Mouse (Mus musculus): ENCODE data around the gene Olfr211. TPM values are rescaled to one million over a fixed set of nuclear protein-coding genes. Genes with fewer than 3 reads are reported as not detected.
"Not testable (repeated sequence)": the region's sequence is repeated elsewhere in the genome, so short reads cannot be mapped to it uniquely, and the experiment has no call there.

The Olfr211 gene
- polyA plus RNA-seq, 1 experiment from 2014 or later = not detected

DNA sequence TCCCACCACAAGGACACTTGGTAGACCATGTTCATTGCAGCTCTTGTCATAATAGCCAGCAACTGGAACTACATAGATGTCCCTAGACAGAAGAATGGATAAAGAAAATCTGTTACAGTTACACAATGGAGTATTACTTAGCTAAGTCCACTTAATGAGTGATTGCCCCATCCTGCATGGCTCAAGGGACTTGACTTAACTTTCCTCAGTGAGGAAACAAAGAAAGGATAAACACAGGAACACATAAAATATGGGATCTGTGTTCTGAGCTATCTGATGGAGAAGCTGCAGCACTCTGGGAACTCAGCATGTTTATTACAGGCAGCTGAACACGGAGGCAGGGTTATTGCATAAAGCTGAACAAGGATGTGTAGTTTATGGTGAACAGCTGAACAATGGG lies 3.8 kb upstream of the Olfr211 start:
- Histone ChIP-seq H3K4me3 (ENCODE audit: low read length) (no peak overlapping the region), H3K9me3 (ENCODE audit: low read length) (no peaks in the 10 kb centered on the region), H3K4me2 (replicated peaks; ENCODE audit: low read depth, low read length) (no peak overlapping the region), H3K27ac (ENCODE audit: low read length) (no peak overlapping the region), H3K36me3 (ENCODE audit: insufficient read depth, low read length) (no peaks in the 10 kb centered on the region), H3K4me1 (ENCODE audit: insufficient read depth, low read length) (no peaks in the 10 kb centered on the region), H3K27me3 (ENCODE audit: insufficient read depth, low read length) (no peaks in the 10 kb centered on the region), H3K9ac (replicated peaks; ENCODE audit: low read length) (no peak overlapping the region)
- 76% methylated on average over 1 of the region's 1 CpGs for WGBS
- no peak for ATAC-seq (ENCODE audit: low FRiP score, low TSS enrichment)

DNA sequence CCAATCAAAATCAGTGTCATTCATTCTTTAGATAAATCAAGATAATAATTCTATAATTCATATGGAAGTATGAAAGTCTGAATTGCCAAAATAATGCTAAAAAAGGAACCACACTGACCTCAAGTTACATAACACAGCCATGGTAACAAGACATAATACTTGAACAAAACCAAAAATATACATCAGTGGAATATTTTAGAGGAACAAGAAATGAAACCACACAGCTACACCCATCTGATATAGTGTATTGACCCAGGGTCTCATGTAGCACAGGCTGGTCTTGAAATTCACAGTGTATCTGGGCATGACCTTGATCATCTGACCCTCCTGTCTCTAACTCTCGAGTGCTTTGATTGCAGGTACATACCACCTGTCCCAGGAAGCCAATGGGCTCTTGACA lies 2.1 kb upstream of the Olfr211 start:
- H3K4me3 ChIP-seq (ENCODE audit: low read length) = no peak overlapping the region
- H3K4me1 ChIP-seq (ENCODE audit: insufficient read depth, low read length) = no peaks in the 10 kb centered on the region
- no peak for ATAC-seq (ENCODE audit: low FRiP score, low TSS enrichment)
- 56% methylated on average over 1 of the region's 1 CpGs for WGBS
- H3K27ac ChIP-seq (ENCODE audit: low read length) = no peak overlapping the region
- H3K9ac ChIP-seq (replicated peaks; ENCODE audit: low read length) = no peak overlapping the region
- H3K4me2 ChIP-seq (replicated peaks; ENCODE audit: low read depth, low read length) = no peak overlapping the region
- H3K27me3 ChIP-seq (ENCODE audit: insufficient read depth, low read length) = no peaks in the 10 kb centered on the region
- H3K9me3 ChIP-seq (ENCODE audit: low read length) = no peaks in the 10 kb centered on the region
- H3K36me3 ChIP-seq (ENCODE audit: insufficient read depth, low read length) = no peaks in the 10 kb centered on the region

DNA sequence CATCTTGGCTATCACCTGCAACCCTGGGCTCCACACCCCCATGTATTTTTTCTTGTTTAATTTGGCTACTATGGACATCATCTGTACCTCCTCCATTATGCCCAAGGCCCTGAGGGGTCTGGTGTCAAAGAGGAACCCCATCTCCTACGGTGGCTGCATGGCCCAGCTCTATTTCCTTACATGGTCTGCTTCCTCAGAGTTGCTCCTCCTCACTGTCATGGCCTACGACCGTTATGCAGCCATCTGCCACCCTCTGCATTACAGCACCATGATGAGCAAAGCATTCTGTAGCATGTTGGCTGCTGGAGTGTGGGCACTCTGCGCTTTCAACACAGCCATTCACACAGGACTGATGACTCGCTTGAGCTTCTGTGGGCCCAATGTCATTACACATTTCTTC lies 4.9 kb downstream of the Olfr211 start:
- Histone ChIP-seq H3K4me2 (replicated peaks; ENCODE audit: low read depth, low read length) (no peak overlapping the region), H3K27me3 (ENCODE audit: insufficient read depth, low read length) (no peaks in the 10 kb centered on the region), H3K4me1 (ENCODE audit: insufficient read depth, low read length) (no peaks in the 10 kb centered on the region), H3K4me3 (ENCODE audit: low read length) (no peak overlapping the region), H3K9me3 (ENCODE audit: low read length) (no peaks in the 10 kb centered on the region), H3K36me3 (ENCODE audit: insufficient read depth, low read length) (no peaks in the 10 kb centered on the region), H3K27ac (ENCODE audit: low read length) (no peak overlapping the region), H3K9ac (replicated peaks; ENCODE audit: low read length) (no peak overlapping the region)
- WGBS = 89% methylated on average over 5 of the region's 5 CpGs
- ATAC-seq (ENCODE audit: low FRiP score, low TSS enrichment) = no peak

DNA sequence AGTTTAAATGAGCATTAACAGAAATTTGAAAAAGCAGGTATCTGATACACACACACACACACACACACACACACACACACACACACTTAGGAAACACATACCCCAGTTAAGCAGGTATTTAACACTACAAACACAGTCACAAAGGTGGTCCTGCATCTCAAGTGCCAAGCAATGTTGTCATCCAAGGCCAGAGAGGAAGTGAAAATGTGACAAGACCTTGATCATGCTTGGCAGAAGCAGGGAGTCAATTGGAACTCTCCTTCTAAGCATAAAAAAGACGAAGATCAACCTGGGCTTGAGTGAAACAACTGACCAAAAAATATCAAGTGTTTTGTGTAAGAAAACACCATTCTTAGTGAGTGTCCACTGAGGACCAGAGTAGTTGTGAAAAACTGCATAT lies 7.1 kb downstream of the Olfr211 start:
- H3K36me3 ChIP-seq (ENCODE audit: insufficient read depth, low read length) = no peaks in the 10 kb centered on the region
- H3K4me3 ChIP-seq (ENCODE audit: low read length) = no peak overlapping the region
- H3K9me3 ChIP-seq (ENCODE audit: low read length) = no peaks in the 10 kb centered on the region
- no peaks in the 10 kb centered on the region for H3K27me3 ChIP-seq (ENCODE audit: insufficient read depth, low read length)
- WGBS = 90% methylated on average over 1 of the region's 1 CpGs
- no peaks in the 10 kb centered on the region for H3K4me1 ChIP-seq (ENCODE audit: insufficient read depth, low read length)
- no peak overlapping the region for H3K4me2 ChIP-seq (replicated peaks; ENCODE audit: low read depth, low read length)
- ATAC-seq (ENCODE audit: low FRiP score, low TSS enrichment) = no peak
- no peak overlapping the region for H3K9ac ChIP-seq (replicated peaks; ENCODE audit: low read length)
- no peak overlapping the region for H3K27ac ChIP-seq (ENCODE audit: low read length)

DNA sequence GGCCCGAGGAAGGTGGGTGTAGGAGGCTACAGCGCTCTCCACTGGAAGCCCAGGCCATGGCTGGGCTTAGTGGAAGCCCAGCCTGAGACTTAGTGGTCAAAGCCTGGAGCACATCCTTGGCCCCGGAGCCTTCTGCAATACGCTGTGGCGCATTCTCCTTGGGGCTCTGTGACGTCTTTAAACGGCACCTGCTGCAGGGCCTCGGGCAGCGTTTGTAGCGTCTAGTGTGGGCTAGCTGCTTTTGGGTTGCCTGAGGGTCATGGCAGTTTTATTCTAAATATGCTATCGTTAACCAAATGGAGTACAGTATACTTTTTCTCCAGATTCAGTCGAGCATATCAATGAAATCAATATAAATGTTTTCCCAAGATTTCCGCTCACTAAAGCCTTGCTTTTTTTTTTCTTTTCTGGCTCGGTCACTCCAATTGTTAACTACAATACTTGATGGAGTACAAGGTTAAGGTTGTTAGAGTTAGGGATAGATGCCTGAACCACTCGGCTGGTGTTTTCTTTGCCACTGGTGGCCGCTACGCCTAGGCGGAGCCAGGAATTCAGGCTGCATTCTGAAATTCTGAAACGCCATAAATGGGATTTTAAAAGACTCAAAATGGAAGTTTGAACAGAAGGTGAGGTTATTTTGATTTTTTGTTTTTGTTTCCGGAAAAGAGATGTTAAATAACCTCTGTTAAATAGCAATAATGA lies 17.6 kb downstream of the Olfr211 start, which contains the start of gene Olfr212:
Olfr212 (plus strand) TSS at position 215 of the 702 bp plus-strand sequence.
- not testable (repeated sequence) for H3K9ac ChIP-seq (replicated peaks; ENCODE audit: low read length); H3K36me3 ChIP-seq (ENCODE audit: insufficient read depth, low read length); ATAC-seq (ENCODE audit: low FRiP score, low TSS enrichment); H3K27me3 ChIP-seq (ENCODE audit: insufficient read depth, low read length); H3K27ac ChIP-seq (ENCODE audit: low read length); H3K4me3 ChIP-seq (ENCODE audit: low read length); H3K4me2 ChIP-seq (replicated peaks; ENCODE audit: low read depth, low read length); H3K4me1 ChIP-seq (ENCODE audit: insufficient read depth, low read length)
- 89% methylated on average over 19 of the region's 20 CpGs for WGBS
- peaks cover 12% of the 10 kb centered on the region for H3K9me3 ChIP-seq (ENCODE audit: low read length)

DNA sequence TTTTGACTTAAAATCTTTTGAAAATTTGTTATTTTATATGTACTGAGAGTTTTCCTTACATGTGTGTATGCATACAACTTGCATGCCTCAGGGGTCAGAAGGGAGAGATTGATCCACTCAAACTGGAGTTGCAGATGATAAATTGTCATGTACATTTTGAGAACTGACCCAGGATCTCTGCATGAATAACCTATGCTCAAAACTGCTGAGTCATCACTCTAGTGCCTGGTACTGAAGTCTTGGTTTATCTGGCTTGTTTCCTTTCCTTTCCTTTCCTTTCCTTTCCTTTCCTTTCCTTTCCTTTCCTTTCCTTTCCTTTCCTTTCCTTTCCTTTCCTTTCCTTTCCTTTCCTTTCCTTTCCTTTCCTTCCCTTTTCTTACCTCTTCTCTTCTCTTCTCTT lies 25.9 kb downstream of the Olfr211 start:
- H3K4me3 ChIP-seq (ENCODE audit: low read length) = no peak overlapping the region

DNA sequence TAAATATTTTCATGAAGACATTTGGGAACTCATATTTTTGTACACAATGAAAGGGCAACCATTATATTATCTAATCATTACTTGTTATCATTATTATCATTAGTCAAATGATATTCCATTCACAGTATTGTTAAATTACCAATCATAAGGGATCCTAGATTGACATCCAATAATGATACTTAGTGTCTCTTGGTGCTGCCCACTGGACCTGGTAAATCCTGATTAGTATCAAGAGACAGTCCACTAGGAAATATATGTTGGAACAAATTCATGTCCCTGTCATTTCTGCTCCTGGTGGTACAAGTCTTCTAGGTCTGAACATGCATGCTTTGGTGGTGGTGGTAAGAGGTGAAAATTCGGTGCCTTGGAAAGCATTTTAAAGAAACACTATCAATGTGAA lies 49.3 kb downstream of the Olfr211 start, which contains the start of gene Olfr213:
Olfr213 (plus strand) TSS at position 301 of the 400 bp plus-strand sequence.
- no peaks in the 10 kb centered on the region for H3K36me3 ChIP-seq (ENCODE audit: insufficient read depth, low read length)
- no peaks in the 10 kb centered on the region for H3K4me1 ChIP-seq (ENCODE audit: insufficient read depth, low read length)
- no peaks in the 10 kb centered on the region for H3K9me3 ChIP-seq (ENCODE audit: low read length)
- 87% methylated on average over 1 of the region's 1 CpGs for WGBS
- H3K27ac ChIP-seq (ENCODE audit: low read length) = no peak within 1 kb of the TSS
- no peak within 1 kb of the TSS for H3K9ac ChIP-seq (replicated peaks; ENCODE audit: low read length)
- H3K4me2 ChIP-seq (replicated peaks; ENCODE audit: low read depth, low read length) = no peak within 1 kb of the TSS
- ATAC-seq (ENCODE audit: low FRiP score, low TSS enrichment) = no peak
- H3K27me3 ChIP-seq (ENCODE audit: insufficient read depth, low read length) = no peaks in the 10 kb centered on the region
- no peak within 1 kb of the TSS for H3K4me3 ChIP-seq (ENCODE audit: low read length)

More for the DNA sequence above, 25.9 kb downstream of the Olfr211 start:
- no peak overlapping the region for H3K27ac ChIP-seq (ENCODE audit: low read length)
- H3K9ac ChIP-seq (replicated peaks; ENCODE audit: low read length) = no peak overlapping the region
- H3K36me3 ChIP-seq (ENCODE audit: insufficient read depth, low read length) = no peaks in the 10 kb centered on the region
- ATAC-seq (ENCODE audit: low FRiP score, low TSS enrichment) = no peak
- no peaks in the 10 kb centered on the region for H3K27me3 ChIP-seq (ENCODE audit: insufficient read depth, low read length)
- H3K9me3 ChIP-seq (ENCODE audit: low read length) = no peaks in the 10 kb centered on the region
- H3K4me1 ChIP-seq (ENCODE audit: insufficient read depth, low read length) = no peaks in the 10 kb centered on the region
- no peak overlapping the region for H3K4me2 ChIP-seq (replicated peaks; ENCODE audit: low read depth, low read length)

DNA sequence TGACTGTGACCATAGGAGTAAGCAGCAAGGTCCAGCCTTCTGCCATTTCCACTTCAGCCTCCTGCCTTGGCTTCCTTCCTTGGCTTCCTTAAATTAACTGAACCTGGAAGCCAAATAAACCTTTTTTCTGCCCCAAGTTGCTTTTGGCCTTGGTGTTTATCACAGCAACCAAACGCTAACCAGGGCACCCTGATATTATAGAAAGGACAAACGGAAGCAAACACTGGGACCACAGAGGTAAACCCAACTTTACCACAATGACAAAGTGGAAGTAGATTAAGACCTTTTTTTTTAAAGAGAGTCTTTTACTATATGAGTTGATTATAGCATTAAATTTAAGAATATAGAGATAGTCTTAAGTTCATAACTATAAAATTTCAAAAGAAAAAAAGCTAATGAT lies 53.6 kb downstream of the Olfr211 start:
- Histone ChIP-seq H3K9me3 (ENCODE audit: low read length) (no peaks in the 10 kb centered on the region), H3K9ac (replicated peaks; ENCODE audit: low read length) (no peak overlapping the region), H3K36me3 (ENCODE audit: insufficient read depth, low read length) (no peaks in the 10 kb centered on the region), H3K4me1 (ENCODE audit: insufficient read depth, low read length) (no peaks in the 10 kb centered on the region), H3K4me3 (ENCODE audit: low read length) (no peak overlapping the region), H3K27ac (ENCODE audit: low read length) (no peak overlapping the region), H3K4me2 (replicated peaks; ENCODE audit: low read depth, low read length) (no peak overlapping the region), H3K27me3 (ENCODE audit: insufficient read depth, low read length) (no peaks in the 10 kb centered on the region)
- ATAC-seq (ENCODE audit: low FRiP score, low TSS enrichment) = no peak
- 82% methylated on average over 2 of the region's 2 CpGs for WGBS

Other genes starting within 250 kb of the Olfr211 start
- 5.9 and 7.1 TPM in 2 replicates for gene Zfand4, start 224.9 kb upstream of the Olfr211 start, polyA plus RNA-seq (2015; fragmentation: Nextera tagmentation; extraction: Ambion mirVana)
- 40.9 and 42.9 TPM in 2 replicates for gene March8, start 151.1 kb upstream of the Olfr211 start, polyA plus RNA-seq (2015; fragmentation: Nextera tagmentation; extraction: Ambion mirVana)
- gene Alox5, start 27.9 kb upstream of the Olfr211 start, polyA plus RNA-seq (2015; fragmentation: Nextera tagmentation; extraction: Ambion mirVana) = 0.63 and 0.89 TPM in 2 replicates
- not detected in 2 replicates for gene Olfr212, start 17.4 kb downstream of the Olfr211 start, polyA plus RNA-seq (2015; fragmentation: Nextera tagmentation; extraction: Ambion mirVana)
- gene Olfr213, start 49.4 kb downstream of the Olfr211 start, polyA plus RNA-seq (2015; fragmentation: Nextera tagmentation; extraction: Ambion mirVana) = not detected in 2 replicates
- gene Gm5580, start 62.0 kb downstream of the Olfr211 start, polyA plus RNA-seq (2015; fragmentation: Nextera tagmentation; extraction: Ambion mirVana) = 0.51 and 1.7 TPM in 2 replicates
- not detected in 2 replicates for gene Olfr214, start 65.1 kb downstream of the Olfr211 start, polyA plus RNA-seq (2015; fragmentation: Nextera tagmentation; extraction: Ambion mirVana)
- not detected in 2 replicates for gene Olfr215, start 95.1 kb downstream of the Olfr211 start, polyA plus RNA-seq (2015; fragmentation: Nextera tagmentation; extraction: Ambion mirVana)
- 192 TPM in 2 replicates for gene Zfp422, start 139.9 kb downstream of the Olfr211 start, polyA plus RNA-seq (2015; fragmentation: Nextera tagmentation; extraction: Ambion mirVana)
- gene Depp1, start 161.5 kb downstream of the Olfr211 start, polyA plus RNA-seq (2015; fragmentation: Nextera tagmentation; extraction: Ambion mirVana) = 33.1 and 38.5 TPM in 2 replicates
- gene Rassf4, start 184.9 kb downstream of the Olfr211 start, polyA plus RNA-seq (2015; fragmentation: Nextera tagmentation; extraction: Ambion mirVana) = 6.1 and 6.3 TPM in 2 replicates
- gene Tmem72, start 227.8 kb downstream of the Olfr211 start, polyA plus RNA-seq (2015; fragmentation: Nextera tagmentation; extraction: Ambion mirVana) = 11.8 and 12.4 TPM in 2 replicates